Mouse (Mus musculus): ENCODE results near the gene Fam166a.
"Not testable (repeated sequence)": the region's sequence is repeated elsewhere in the genome, so short reads cannot be mapped to it uniquely, and the experiment has no call there.

The Fam166a gene

DNA sequence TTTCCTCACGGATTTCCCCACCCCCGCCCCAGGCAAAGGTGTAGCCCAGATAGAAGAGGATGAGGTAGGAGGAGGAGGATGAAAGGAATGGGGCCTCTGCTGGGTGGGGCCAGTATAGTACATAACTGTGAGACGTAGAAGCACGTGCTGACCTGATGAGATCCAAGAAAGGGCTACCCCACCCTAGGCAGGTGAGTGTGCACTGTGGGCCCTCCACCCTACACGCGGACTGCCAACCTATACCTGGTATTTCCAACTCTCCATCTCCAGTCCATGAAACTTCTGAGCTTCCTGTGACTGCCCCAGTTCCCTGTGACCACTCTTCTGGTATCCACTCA lies 22.9 kb downstream of the Fam166a start:
- in situ Hi-C loops (cut with MboI, MseI) = no loop called here

DNA sequence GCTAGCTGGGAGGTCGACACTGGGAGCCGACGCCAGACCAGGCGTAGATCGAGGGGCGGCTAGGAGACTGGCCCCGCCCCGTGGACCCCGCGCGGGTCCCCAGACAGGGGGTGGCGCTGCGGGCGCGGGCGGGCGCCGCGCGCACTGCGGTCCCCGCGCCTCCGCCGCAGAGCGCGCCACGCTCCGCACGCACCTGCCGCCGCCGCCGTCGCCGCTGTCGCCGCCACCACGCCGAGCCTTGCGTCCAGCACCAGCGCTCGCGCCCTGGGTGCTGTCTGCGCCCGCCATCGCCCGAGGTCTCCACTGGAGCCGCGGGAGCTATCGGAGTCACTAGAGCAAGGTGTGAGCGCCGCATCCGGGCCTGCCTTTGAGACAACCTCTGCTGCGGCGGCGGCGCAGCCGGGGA lies 23.6 kb downstream of the Fam166a start, which contains the start of the genes Rnf208 and Cysrt1:
TSS of gene Rnf208 (plus strand) at position 155 of the 406 bp plus-strand sequence.
TSS of gene Cysrt1 (minus strand) at position 352 of the 406 bp plus-strand sequence.
- in situ Hi-C loops (cut with MboI, MseI) = no loop called here

DNA sequence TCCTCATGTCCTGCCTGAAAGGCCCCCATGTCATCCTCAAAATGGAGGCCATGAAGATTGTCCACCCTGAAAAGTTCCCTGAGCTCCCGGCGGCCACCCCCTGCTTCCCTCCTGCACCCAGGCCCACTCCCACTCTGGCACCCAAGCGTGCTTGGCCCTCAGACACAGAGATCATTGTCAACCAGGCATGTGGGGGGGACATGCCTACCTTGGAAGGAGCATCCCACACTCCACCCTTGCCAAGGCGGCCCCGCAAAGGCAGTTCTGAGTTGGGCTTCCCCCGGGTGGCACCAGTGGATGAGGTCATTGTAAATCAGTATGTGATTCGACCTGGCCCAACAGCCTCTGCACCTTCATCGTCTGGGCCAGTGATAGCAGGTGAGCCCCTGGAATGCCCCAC lies 24.8 kb downstream of the Fam166a start:
- in situ Hi-C loops (cut with MboI, MseI) = no loop called here

DNA sequence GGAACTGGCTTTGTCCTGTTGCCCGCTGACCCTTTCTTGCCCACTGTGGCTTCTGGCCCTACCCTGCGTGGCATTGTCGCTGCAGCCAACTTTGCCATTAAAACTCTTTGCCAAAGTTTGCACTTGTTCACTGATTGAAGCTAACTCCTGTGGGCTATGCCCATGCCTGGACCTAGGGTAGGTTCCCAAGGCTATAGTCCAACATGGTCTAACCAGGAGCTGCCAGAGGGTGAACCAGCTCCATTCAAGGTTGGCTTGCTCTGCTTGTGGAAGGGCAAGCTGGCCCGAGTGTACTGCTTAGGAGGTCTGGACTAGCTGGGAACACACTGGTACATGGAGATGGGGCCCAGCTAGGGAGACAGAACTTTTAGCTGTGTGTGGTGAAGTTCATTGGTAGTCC lies 25.6 kb downstream of the Fam166a start:
- in situ Hi-C loops (cut with MboI, MseI) = no loop called here

DNA sequence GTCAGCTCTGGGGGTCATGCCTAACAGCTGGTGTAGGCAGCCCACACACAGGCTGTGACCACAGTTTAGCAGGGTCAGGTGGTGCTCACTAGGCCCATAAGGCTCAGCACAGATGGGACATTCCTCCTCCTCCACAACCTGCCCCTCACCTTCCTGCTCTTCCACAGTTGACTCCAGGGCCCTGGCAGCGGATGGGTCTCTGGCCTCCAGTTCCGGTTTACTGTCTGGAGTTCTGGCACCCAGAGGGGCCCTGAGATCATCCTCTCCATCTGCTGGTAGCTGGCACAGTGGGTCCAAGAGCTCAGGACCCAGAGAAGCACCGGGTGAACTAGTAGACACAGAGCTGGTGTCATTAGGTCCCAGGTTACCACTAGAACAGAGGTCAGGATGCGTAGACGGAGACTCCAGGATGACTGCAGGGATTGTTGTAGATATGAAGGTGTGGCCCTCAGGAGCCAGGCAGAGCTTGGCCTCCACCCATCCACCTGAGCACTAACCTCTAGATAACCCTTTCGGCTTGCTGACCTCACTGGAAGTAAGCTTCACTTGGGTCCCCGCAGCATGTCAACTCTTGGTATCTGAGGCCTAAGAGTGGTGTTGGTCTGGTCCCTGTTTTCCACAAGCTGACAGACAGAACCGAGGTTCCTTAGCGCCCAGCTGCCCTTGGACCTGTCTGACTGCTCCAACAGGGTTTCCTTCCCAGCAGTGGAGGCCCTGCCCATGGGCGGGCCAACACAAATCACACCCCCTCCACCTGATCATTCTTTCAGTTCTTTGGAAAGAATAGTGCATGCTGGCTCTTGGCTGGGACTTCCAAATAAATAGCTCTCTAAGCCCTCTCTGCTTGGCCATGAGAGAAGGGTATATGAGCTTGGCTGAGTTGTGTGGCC lies 27.9 kb downstream of the Fam166a start, which contains the start of gene AL732309.1:
TSS of gene AL732309.1 (minus strand) at position 681 of the 890 bp plus-strand sequence.
- in situ Hi-C loops (cut with MboI, MseI) = no loop called here

GRCm38 (mm10) chr2:25252331-25252730 lies 33.8 kb downstream of the Fam166a start:
- in situ Hi-C loops (cut with MboI, MseI) = no loop called here

DNA sequence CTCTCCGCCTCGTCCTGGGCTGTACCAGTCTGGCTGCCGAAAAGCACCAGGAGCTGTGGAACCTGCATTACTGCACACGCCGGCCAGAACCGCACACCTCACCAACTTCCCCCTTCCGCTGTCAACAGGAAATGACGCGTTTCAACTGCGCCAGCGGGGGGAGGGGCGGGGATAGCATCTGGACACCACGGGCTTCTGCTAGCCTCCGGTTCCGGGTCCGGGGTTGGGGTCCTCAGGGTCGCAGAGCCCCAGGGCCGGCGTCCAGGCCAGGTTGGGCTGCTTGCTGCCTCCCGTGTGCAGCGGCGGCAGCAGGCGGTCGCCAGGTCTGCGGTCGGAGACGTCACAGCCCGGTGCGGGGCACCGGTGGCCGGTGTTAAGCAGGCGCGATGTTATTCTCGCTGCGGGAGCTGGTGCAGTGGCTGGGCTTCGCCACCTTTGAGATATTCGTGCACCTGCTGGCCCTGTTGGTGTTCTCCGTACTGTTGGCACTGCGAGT lies 36.8 kb downstream of the Fam166a start, which contains the start of gene Tmem203:
TSS of gene Tmem203 (plus strand) at position 156 of the 496 bp plus-strand sequence.
- in situ Hi-C loops (cut with MboI, MseI) = no loop called here

DNA sequence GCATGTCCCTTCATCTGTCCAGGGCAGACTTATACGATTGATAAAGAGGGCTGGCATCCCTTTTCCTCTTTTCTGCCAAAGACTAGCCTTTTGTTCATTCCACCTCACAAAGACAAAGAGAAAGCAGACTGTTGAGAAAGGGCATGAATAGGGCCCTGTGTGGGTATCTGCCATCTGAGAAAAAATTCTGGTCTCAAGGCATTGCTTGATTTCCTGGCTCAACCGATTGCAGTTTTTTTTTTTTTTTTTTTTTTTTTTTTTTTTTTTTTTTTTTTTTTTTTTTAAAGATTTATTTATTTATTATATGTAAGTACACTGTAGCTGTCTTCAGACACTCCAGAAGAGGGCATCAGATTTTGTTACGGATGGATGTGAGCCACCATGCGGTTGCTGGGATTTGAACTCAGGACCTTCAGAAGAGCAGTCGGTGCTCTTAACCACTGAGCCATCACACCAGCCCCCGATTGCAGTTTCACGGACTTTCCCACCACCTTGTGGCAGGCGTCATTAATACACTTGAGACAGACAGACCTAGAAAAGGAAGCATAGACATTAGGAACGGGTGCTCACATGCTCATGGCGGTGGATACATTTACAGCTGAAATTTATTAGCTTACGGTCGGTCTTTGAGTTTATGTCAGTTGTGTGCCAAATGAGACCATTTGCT lies 38.0 kb downstream of the Fam166a start:
- in situ Hi-C loops (cut with MboI, MseI) = not testable (repeated sequence)

- in situ Hi-C loops (cut with MboI, MseI) = not testable (repeated sequence)
These were observed 38.7 kb downstream of the Fam166a start for GRCm38 (mm10) chr2:25257250-25257649.

DNA sequence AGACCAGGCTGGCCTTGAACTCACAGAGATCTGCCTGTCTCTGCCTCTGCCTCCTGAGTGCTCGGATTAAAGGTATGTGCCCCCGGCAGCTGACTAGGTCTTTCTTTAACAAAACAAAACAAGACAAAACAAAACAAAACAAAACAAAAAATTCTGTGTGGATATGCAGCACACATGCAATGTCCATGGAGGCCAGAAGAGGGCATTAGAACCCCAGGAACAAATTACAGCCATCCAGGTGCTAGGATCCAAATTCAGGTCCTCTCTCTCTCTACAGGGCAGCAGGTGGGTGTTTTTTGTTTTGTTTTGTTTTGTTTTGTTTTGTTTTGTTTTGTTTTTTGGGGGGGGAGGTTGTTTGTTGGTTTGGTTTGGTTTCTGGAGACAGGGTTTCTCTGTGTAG lies 40.3 kb downstream of the Fam166a start:
- in situ Hi-C loops (cut with MboI, MseI) = no loop called here

DNA sequence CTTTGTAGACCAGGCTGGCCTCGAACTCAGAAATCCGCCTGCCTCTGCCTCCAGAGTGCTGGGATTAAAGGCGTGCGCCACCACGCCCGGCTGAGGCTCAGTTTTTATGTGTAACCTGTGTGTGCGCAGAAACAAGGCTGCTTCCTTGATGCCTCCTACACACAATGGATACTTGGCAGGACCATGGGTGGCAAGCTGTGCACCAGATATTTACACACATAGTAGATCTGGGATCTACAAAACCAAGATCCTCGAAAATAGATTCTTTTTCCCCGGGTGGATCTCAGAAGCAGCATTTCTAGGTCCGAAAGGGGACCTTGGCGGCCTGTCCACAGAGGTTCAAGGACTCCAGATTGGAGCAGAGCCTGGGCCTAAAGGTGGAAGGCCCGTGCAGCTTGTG lies 43.3 kb downstream of the Fam166a start:
- in situ Hi-C loops (cut with MboI, MseI) = no loop called here

GRCm38 (mm10) chr2:25262291-25262767 lies 43.8 kb downstream of the Fam166a start, which contains the start of gene Tprn:
Gene Tprn, plus strand, starts transcription at chr2:25262618.
- in situ Hi-C loops (cut with MboI, MseI) = no loop called here

GRCm38 (mm10) chr2:25262795-25263622 lies 44.5 kb downstream of the Fam166a start:
- in situ Hi-C loops (cut with MboI, MseI) = no loop called here

GRCm38 (mm10) chr2:25263623-25264285 lies 45.2 kb downstream of the Fam166a start:
- in situ Hi-C loops (cut with MboI, MseI) = no loop called here

GRCm38 (mm10) chr2:25264286-25264660 lies 45.7 kb downstream of the Fam166a start:
- in situ Hi-C loops (cut with MboI, MseI) = no loop called here

- in situ Hi-C loops (cut with MboI, MseI) = no loop called here
These were observed 46.3 kb downstream of the Fam166a start for GRCm38 (mm10) chr2:25264851-25265250.

GRCm38 (mm10) chr2:25265897-25266656 lies 47.5 kb downstream of the Fam166a start:
- in situ Hi-C loops (cut with MboI, MseI) = no loop called here

GRCm38 (mm10) chr2:25266720-25267119 lies 48.2 kb downstream of the Fam166a start:
- in situ Hi-C loops (cut with MboI, MseI) = no loop called here

DNA sequence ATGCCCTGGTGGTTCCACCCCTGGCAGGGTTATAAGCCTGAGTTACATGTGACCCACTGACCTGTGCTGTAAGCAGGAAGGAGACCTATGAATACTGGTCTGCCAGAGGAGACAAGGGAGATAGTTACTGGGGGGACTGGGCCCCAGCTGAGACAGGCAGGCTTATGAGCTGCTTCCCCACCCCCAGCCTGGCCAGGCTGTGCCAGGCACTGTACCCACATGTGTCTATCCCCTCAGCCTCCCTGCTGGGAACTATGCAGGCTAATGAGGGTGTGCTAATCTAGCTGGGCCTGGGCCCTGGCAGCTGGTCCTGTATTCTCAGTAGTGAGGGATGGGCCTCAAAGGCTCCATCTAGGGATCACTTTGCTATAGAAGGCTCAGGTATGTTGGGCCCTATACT lies 48.7 kb downstream of the Fam166a start:
- in situ Hi-C loops (cut with MboI, MseI) = no loop called here

DNA sequence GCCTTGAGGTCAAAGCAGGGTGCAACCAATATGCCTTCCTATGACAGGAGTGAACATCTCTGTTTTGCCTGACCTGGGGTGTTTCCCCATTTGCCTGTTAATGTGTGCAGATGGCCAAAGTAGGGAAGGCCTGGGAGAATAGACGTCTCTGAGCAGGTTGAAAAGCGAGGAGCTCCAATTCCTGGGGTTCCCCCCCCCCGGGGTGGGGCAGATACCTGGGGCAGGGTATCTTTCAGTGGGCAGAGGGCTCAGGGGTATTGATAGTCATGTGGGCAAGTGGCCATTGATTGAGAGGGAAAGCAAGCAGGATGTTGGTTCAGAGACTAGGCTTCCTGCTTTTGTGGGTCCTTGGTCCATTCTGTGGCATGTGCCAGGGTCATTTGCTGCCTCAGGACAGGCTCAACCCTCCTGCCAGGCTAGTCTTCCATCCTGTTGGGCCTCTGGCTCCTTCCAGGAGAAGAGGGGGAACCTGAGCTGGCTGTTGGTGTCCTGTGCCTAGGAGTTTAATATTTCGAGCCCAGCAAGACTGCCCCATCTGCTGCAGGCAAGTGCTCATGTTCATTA lies 49.3 kb downstream of the Fam166a start:
- in situ Hi-C loops (cut with MboI, MseI) = no loop called here
